Mouse (Mus musculus) liver, embryonic 14.5 days (tissue): ENCODE data around the gene Cachd1. TPM values are rescaled to one million over a fixed set of nuclear protein-coding genes. Genes with fewer than 3 reads are reported as not detected.

ENCODE experiments used
- ATAC-seq: fragments of 200-750 bp; cut with Nextera tagmentation; 2 replicates; pipeline ENCODE4 v1.8.0; 2017; ENCODE audit warnings: moderate number of reproducible peaks, mild to moderate bottlenecking, moderate library complexity; ENCODE audit not compliant: insufficient read depth
- DNase-seq, 3 experiments: peaks; one replicate each; pipeline ENCODE4 v3.0.0-alpha.2; 2012 to 2013; ENCODE audit warnings: low read depth in 3 of 3, low spot score in 3 of 3
- H3K27ac ChIP-seq: fragments of 300-500 bp; sonication (generic); 2 replicates; pipeline ENCODE4 v1.5.1; 2014; ENCODE audit warnings: moderate library complexity, mild to moderate bottlenecking, control low read depth, inconsistent platforms
- H3K27me3 ChIP-seq: fragments of 300-500 bp; sonication (generic); 2 replicates; pipeline ENCODE4 v1.6.1; 2014; ENCODE audit warnings: mild to moderate bottlenecking, low read length, moderate library complexity; ENCODE audit not compliant: control insufficient read depth, insufficient read depth
- H3K36me3 ChIP-seq: fragments of 300-500 bp; sonication (generic); replicated peaks from 2 replicates; pipeline ENCODE4 v1.6.1; 2014; ENCODE audit warnings: low read depth; ENCODE audit not compliant: control insufficient read depth, insufficient read depth
- H3K4me1 ChIP-seq, 2 experiments: fragments of 200-500 bp in 1 of 2; fragments of 300-500 bp in 1 of 2; sonication (generic) in 1 of 2; replicated peaks; 2 replicates each; pipeline ENCODE4 v1.6.1; 2012 to 2014; ENCODE audit warnings: antibody characterized with exemption in 1 of 2, inconsistent platforms in 1 of 2, low read length in 1 of 2; ENCODE audit not compliant: control insufficient read depth in 2 of 2, insufficient read depth in 2 of 2
- H3K4me2 ChIP-seq: fragments of 300-500 bp; sonication (generic); 2 replicates; pipeline ENCODE4 v1.6.1; 2014; ENCODE audit warnings: low read depth, mild to moderate bottlenecking, control low read depth, moderate library complexity
- H3K4me3 ChIP-seq, 2 experiments: fragments of 200-500 bp in 1 of 2; fragments of 300-500 bp in 1 of 2; sonication (generic) in 1 of 2; 2 replicates each; pipeline ENCODE4 v1.5.1; 2012 to 2014; ENCODE audit warnings: low read depth in 2 of 2, low read length in 2 of 2, mild to moderate bottlenecking in 2 of 2, control low read depth in 1 of 2, inconsistent platforms in 1 of 2, moderate library complexity in 1 of 2; ENCODE audit not compliant: insufficient read depth in 1 of 2
- H3K9ac ChIP-seq: fragments of 300-500 bp; sonication (generic); replicated peaks from 2 replicates; pipeline ENCODE4 v1.6.1; 2014; ENCODE audit warnings: mild to moderate bottlenecking, control low read depth, moderate library complexity
- H3K9me3 ChIP-seq: fragments of 300-500 bp; sonication (generic); 2 replicates; pipeline ENCODE4 v1.6.1; 2016; ENCODE audit warnings: low read length, mixed read lengths; ENCODE audit not compliant: control insufficient read depth
- CTCF ChIP-seq: IDR thresholded peaks from 2 replicates; pipeline ENCODE4 v1.5.1; 2016; ENCODE audit warnings: antibody characterized with exemption, low read depth, control low read depth
- EP300 ChIP-seq: IDR thresholded peaks from 2 replicates; pipeline ENCODE4 v1.6.1; 2016; ENCODE audit warnings: antibody characterized with exemption, low read depth
- WGBS: fragments of 180-500 bp; shearing (Covaris S2); extraction: QIAGEN DNeasy Blood & Tissue Kit; methylation state at CpG from one replicate; pipeline ENCODE4 v1.1.7; 2014; ENCODE audit not compliant: insufficient replicate concordance; 5-methylcytosine and 5-hydroxymethylcytosine counted together
- polyA plus RNA-seq, 2 experiments: library from polyadenylated mRNA; depleted of rRNA in 1 of 2; stranded (reverse) in 1 of 2; unstranded in 1 of 2; fragments of >200 nt; fragmentation: Nextera tagmentation in 1 of 2; extraction: Ambion mirVana in 1 of 2; gene quantifications; 2 replicates each; pipeline versions ENCODE4 v1.2.1 to v1.2.3; 2012 to 2014

The Cachd1 gene
- polyA plus RNA-seq, 2 experiments = 4.5 to 10.2 TPM

- Histone ChIP-seq H3K4me1 (no peaks in the 10 kb centered on the region), H3K9me3 (no peaks in the 10 kb centered on the region), H3K4me2 (no peak overlapping the region), H3K4me3 (no peak overlapping the region), H3K9ac (no peak overlapping the region), H3K27me3 (no peaks in the 10 kb centered on the region), H3K27ac (no peak overlapping the region), H3K36me3 (no peaks in the 10 kb centered on the region)
- TF ChIP-seq EP300 = no peak
- no peak for TF ChIP-seq CTCF
- ATAC-seq (no peak), DNase-seq (no peak)
- 79% methylated on average over 7 of the region's 7 CpGs for WGBS
Measured at GRCm38 (mm10) chr4:100977522-100977921, 201.0 kb downstream of the Cachd1 start.

- ATAC-seq (no peak), DNase-seq (no peak)
- Histone ChIP-seq H3K4me3 (no peak overlapping the region), H3K27me3 (no peaks in the 10 kb centered on the region), H3K27ac (no peak overlapping the region), H3K9ac (no peak overlapping the region), H3K36me3 (no peaks in the 10 kb centered on the region), H3K9me3 (no peaks in the 10 kb centered on the region), H3K4me2 (no peak overlapping the region), H3K4me1 (peaks cover 8 to 10% of the 10 kb centered on the region in 2 experiments)
- no peak for TF ChIP-seq EP300
- peak; percentile 25; the same call in 1 of the 2 replicates for TF ChIP-seq CTCF
- 64% methylated on average over 1 of the region's 1 CpGs for WGBS
Measured at GRCm38 (mm10) chr4:100987187-100987586, 210.7 kb downstream of the Cachd1 start.

DNA sequence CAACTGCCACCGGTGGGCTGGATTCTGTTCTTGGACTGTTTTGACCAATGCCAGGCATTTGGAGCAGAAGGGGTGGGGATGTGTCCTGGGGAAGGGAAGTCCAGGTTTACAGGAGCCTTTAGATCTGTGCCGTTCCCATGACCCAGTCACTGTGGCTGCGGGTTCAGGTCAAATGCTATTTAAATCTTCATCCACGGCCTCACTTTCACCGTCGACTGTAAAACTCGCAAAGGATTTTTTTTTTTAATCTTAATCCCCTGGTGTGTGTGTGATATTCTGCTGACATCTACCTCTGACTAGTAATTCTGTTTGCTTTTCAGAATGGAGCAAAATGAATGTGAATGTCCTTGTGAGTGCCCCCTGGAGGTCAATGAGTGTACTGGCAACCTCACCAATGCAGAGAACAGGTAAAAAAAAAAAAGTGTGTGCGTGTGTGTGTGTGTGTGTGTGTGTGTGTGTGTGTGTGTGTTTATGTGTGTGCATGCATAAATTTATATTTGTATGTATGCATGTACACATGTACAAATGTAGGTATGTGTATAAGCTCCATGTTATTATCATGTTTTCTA lies 211.8 kb downstream of the Cachd1 start:
- no peak overlapping the region for H3K4me2 ChIP-seq
- no peak overlapping the region for H3K9ac ChIP-seq
- peaks cover 18 to 21% of the 10 kb centered on the region in 2 experiments for H3K4me1 ChIP-seq
- 79% methylated on average over 8 of the region's 8 CpGs for WGBS
- TF ChIP-seq EP300 (no peak), CTCF (peak; percentile 71)
- H3K27me3 ChIP-seq = no peaks in the 10 kb centered on the region
- DNase-seq = peak in 1 of 3 experiments; percentile 30
- no peaks in the 10 kb centered on the region for H3K9me3 ChIP-seq
- no peak overlapping the region for H3K4me3 ChIP-seq
- H3K27ac ChIP-seq = no peak overlapping the region
- H3K36me3 ChIP-seq = no peaks in the 10 kb centered on the region
- no peak for ATAC-seq

DNA sequence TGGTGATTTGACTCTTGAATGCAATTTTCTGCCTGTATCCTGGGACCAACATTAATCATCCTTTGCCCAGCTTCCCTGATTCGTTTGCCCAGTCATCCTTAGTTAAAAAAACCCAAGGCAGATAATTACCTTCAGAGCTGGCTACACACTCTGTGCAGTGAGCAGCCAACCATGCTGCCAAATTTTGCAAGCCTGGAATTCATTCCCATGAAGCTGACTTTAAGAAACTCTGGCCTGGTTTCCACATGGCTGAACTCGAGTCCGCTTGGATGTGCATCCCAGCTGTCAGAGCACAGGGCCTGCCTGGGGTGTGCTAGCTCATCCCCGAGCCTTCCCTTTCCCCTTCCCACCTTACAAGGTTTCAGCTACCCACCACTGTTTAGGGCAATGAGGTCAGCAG lies 214.5 kb downstream of the Cachd1 start:
- H3K9me3 ChIP-seq = no peaks in the 10 kb centered on the region
- no peak overlapping the region for H3K27ac ChIP-seq
- no peak for TF ChIP-seq EP300
- no peak for TF ChIP-seq CTCF
- no peak overlapping the region for H3K9ac ChIP-seq
- H3K4me3 ChIP-seq = no peak overlapping the region
- H3K4me1 ChIP-seq = peaks cover 32 to 41% of the 10 kb centered on the region in 2 experiments
- H3K36me3 ChIP-seq = no peaks in the 10 kb centered on the region
- H3K27me3 ChIP-seq = no peaks in the 10 kb centered on the region
- no peak for DNase-seq
- 76% methylated on average over 4 of the region's 4 CpGs for WGBS
- no peak for ATAC-seq
- no peak overlapping the region for H3K4me2 ChIP-seq

GRCm38 (mm10) chr4:100992086-100992485 lies 215.6 kb downstream of the Cachd1 start:
- H3K27ac ChIP-seq = peak overlapping the region; percentile 4; the same call in 1 of the 2 replicates
- ATAC-seq = peak; percentile 16; the same call in 1 of the 2 replicates

More at GRCm38 (mm10) chr4:100992086-100992485, 215.6 kb downstream of the Cachd1 start:
- peak; percentile 35 for TF ChIP-seq EP300
- TF ChIP-seq CTCF = no peak
- no peak overlapping the region for H3K4me2 ChIP-seq
- H3K4me1 ChIP-seq = peaks cover 32 to 48% of the 10 kb centered on the region in 2 experiments
- no peaks in the 10 kb centered on the region for H3K36me3 ChIP-seq
- H3K27me3 ChIP-seq = no peaks in the 10 kb centered on the region
- no peak overlapping the region for H3K9ac ChIP-seq
- H3K4me3 ChIP-seq = no peak overlapping the region
- DNase-seq = peak; percentile 13 to 28 (median 22)
- H3K9me3 ChIP-seq = no peaks in the 10 kb centered on the region
- 34% methylated on average over 6 of the region's 6 CpGs for WGBS
